Mouse (Mus musculus) hindbrain, postnatal 0 days (tissue): ENCODE measurements around the gene Mms19. TPM values are rescaled to one million over a fixed set of nuclear protein-coding genes. Genes with fewer than 3 reads are reported as not detected.

ENCODE experiments used
- ATAC-seq: fragments of 200-750 bp; cut with Nextera tagmentation; 2 replicates; pipeline ENCODE4 v1.8.0; 2017; ENCODE audit warnings: mild to moderate bottlenecking, moderate TSS enrichment, moderate library complexity
- DNase-seq: peaks from one replicate; pipeline ENCODE4 v3.0.0-alpha.2; 2015; ENCODE audit warnings: low spot score
- H3K27ac ChIP-seq: fragments of 300-500 bp; sonication (generic); 2 replicates; pipeline ENCODE4 v1.5.1; 2014; ENCODE audit warnings: mild to moderate bottlenecking
- H3K27me3 ChIP-seq: fragments of 300-500 bp; sonication (generic); 2 replicates; pipeline ENCODE4 v1.6.1; 2014; ENCODE audit warnings: low read length, mixed read lengths; ENCODE audit not compliant: insufficient read depth
- H3K36me3 ChIP-seq: fragments of 300-500 bp; sonication (generic); 2 replicates; pipeline ENCODE4 v1.6.1; 2014; ENCODE audit warnings: low read length, mixed read lengths; ENCODE audit not compliant: insufficient read depth
- H3K4me1 ChIP-seq: fragments of 300-500 bp; sonication (generic); 2 replicates; pipeline ENCODE4 v1.6.1; 2014; ENCODE audit warnings: antibody characterized with exemption, low read length, mixed read lengths; ENCODE audit not compliant: insufficient read depth
- H3K4me2 ChIP-seq: fragments of 300-500 bp; sonication (generic); 2 replicates; pipeline ENCODE4 v1.6.1; 2014; ENCODE audit warnings: low read depth, mild to moderate bottlenecking, low read length, moderate library complexity, mixed read lengths
- H3K4me3 ChIP-seq: fragments of 300-500 bp; sonication (generic); 2 replicates; pipeline ENCODE4 v1.5.1; 2014; ENCODE audit warnings: low read length
- H3K9ac ChIP-seq: fragments of 300-500 bp; sonication (generic); replicated peaks from 2 replicates; pipeline ENCODE4 v1.6.1; 2014; ENCODE audit warnings: mild to moderate bottlenecking, low read length, moderate library complexity, mixed read lengths
- H3K9me3 ChIP-seq: fragments of 300-500 bp; sonication (generic); 2 replicates; pipeline ENCODE4 v1.6.1; 2016; ENCODE audit warnings: low read length, mixed read lengths
- CTCF ChIP-seq: IDR thresholded peaks from 2 replicates; pipeline ENCODE4 v1.5.1; 2016; ENCODE audit warnings: antibody characterized with exemption, control low read depth, low read depth
- WGBS: fragments of 180-500 bp; shearing (Covaris S2); extraction: QIAGEN DNeasy Blood & Tissue Kit; methylation state at CpG from one replicate; pipeline ENCODE4 v1.1.7; 2014; 5-methylcytosine and 5-hydroxymethylcytosine counted together
- polyA plus RNA-seq: library from polyadenylated mRNA; unstranded; fragments of >200 nt; fragmentation: Nextera tagmentation; extraction: Ambion mirVana; gene quantifications from 2 replicates; pipeline ENCODE4 v1.2.1, GENCODE M21; 2015
- total RNA-seq: library from RNA; depleted of rRNA; stranded (reverse); fragments of >200 nt; gene quantifications from 2 replicates; pipeline ENCODE4 v1.2.3, GENCODE M21; 2014; rRNA removed

The Mms19 gene
- total RNA-seq (54.8 and 66.1 TPM in 2 replicates), polyA plus RNA-seq (25.9 and 28.8 TPM in 2 replicates)

DNA sequence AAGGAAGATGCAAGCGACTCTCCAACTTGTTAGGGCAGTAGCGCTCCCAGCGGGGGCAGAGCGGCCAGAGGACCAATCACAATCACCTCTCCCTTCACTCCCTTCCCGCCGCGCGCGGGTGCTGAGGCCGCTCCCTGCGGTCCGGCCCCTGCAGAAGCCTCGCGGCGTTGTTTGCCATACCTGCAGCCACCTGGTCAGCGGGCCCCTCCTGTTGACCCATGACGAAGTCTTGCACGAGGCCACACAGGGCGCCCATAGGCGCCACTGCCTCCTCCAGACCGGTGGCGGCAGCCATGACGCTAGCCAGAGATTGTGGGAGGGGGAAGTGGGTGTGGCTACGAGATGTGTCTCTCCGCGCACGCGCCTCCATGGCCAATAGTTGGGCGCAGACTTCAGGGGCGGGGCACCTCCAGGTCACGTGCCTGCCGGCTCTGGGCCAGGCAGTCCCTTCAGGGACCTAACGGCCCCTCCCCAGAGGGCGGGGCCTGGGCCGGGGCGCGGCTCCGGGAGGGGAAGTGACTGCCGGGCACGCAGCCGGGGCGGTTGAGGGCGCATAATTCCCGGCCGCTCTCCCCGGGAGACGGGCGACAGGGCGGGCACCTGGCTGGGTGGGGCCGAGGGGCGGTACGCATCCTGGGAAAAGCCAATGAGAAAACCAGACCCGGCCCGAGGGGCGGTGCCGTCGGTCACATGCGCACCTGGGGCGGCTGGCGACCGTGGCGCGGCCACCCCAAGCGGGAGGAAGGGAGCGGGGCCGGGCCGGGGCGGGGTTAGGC, at the start of gene Mms19:
TSS of gene Mms19 (minus strand) at position 339 of the 776 bp plus-strand sequence.
- peaks cover 3% of the 10 kb centered on the region; the same call in 1 of the 2 replicates for H3K4me1 ChIP-seq
- H3K9me3 ChIP-seq, result no peaks in the 10 kb centered on the region
- peak within 1 kb of the TSS; percentile 93 for H3K4me2 ChIP-seq
- peak; percentile 36; the same call in 1 of the 2 replicates for TF ChIP-seq CTCF
- peak; percentile 99 for DNase-seq
- peak within 1 kb of the TSS; percentile 73 for H3K4me3 ChIP-seq
- H3K36me3 ChIP-seq, result no peaks in the 10 kb centered on the region
- H3K9ac ChIP-seq, result peak within 1 kb of the TSS; percentile 64
- H3K27ac ChIP-seq, result peak within 1 kb of the TSS; percentile 79
- under 1% methylated on average over 43 of the region's 68 CpGs for WGBS
- peak; percentile 96 for ATAC-seq
- no peaks in the 10 kb centered on the region for H3K27me3 ChIP-seq

DNA sequence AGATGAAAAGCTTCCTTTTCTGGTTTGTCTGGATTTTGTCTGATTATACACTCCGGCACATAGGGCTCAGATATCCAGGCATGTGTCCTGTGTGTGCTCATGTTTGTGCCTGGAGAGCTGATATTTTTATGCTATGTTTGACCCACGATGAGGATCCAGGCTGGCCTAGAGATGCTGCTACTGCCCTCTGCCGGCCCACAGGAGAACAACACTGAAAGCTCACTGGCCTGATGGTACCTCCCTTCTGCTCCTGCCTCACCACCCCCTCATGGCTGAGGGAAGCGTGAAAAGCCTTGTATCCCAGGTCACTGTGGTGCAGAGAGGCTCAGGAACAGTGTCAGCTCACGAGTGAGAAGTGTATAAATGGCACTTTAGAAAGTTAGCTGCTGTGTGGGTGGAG, 45.2 kb upstream of the Mms19 start:
- Histone ChIP-seq H3K4me1 (no peaks in the 10 kb centered on the region), H3K4me3 (no peak overlapping the region), H3K4me2 (no peak overlapping the region), H3K36me3 (no peaks in the 10 kb centered on the region), H3K9me3 (no peaks in the 10 kb centered on the region), H3K27ac (no peak overlapping the region), H3K27me3 (no peaks in the 10 kb centered on the region), H3K9ac (no peak overlapping the region)
- ATAC-seq (peak; percentile 80), DNase-seq (peak; percentile 82)
- peak; percentile 98 for TF ChIP-seq CTCF
- WGBS, result 7% methylated on average over 5 of the region's 5 CpGs

DNA sequence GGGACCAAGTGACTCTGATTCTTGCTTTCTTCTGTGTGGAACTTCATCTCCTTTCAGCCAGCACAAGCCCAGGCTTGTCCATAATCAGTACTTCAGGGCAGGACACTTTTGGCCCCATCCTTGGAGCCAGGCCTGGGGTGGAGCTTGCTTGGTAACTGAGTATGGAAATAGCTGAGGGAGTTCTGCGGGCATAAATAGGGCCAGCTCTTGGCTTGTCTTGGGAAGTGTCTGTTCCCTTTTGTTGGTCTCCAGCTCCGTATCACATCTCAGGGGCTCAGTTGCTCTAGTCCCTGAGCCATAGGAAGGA, 41.5 kb upstream of the Mms19 start:
- DNase-seq (no peak), ATAC-seq (no peak)
- H3K4me2 ChIP-seq, result no peak overlapping the region
- no peaks in the 10 kb centered on the region for H3K4me1 ChIP-seq
- H3K27ac ChIP-seq, result no peak overlapping the region
- H3K27me3 ChIP-seq, result no peaks in the 10 kb centered on the region
- TF ChIP-seq CTCF, result no peak
- no peaks in the 10 kb centered on the region for H3K36me3 ChIP-seq
- no peaks in the 10 kb centered on the region for H3K9me3 ChIP-seq
- no peak overlapping the region for H3K9ac ChIP-seq
- H3K4me3 ChIP-seq, result no peak overlapping the region
- WGBS, result 62% methylated on average over 2 of the region's 2 CpGs

DNA sequence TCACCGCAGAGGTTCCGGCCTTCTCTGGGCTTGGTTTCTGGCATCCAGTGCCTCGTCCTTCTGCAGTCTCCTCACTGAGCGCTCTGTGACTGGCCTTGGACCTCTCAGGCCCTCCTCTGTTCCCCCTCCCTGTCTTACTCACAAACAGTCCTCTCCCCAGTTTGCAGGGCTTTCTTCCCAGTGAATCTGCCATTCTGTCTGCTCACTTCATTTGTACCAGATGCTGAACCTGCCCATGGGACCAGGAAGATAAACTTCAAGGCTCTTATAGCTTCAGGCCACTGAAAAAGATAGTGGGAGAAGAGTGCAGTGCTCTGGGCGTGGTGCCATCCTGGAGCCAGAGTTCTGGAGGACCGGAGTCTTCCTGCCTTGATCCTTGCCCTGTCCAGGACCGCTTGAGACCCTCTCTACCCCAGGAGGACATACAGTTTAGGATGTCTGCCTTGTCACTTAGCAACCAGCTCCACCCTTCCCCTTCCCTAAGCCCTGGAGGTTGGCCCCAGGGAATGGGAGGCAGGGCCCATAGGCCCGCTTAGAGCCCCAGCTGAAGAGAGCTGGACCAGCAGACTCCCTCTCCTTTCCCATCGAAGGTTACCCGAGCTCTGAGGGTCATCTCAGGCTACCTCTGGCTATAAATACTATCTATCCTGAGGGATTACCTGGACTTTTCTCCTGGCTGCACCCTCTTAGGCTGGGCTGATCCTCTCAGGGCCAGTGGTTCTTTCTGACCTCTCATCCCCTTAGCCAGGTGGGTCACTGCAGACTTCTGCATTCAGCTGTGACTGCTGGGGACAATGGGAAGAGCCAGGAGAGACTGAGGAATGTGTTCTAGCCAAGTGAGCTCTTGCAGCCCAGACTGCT, 41.0 kb upstream of the Mms19 start:
- H3K27ac ChIP-seq, result peak overlapping the region; percentile 11; the same call in 1 of the 2 replicates
- 53% methylated on average over 10 of the region's 10 CpGs for WGBS
- no peak overlapping the region for H3K4me3 ChIP-seq
- no peaks in the 10 kb centered on the region for H3K27me3 ChIP-seq
- ATAC-seq (no peak), DNase-seq (no peak)
- H3K4me2 ChIP-seq, result no peak overlapping the region
- no peak for TF ChIP-seq CTCF
- H3K9me3 ChIP-seq, result no peaks in the 10 kb centered on the region
- no peaks in the 10 kb centered on the region for H3K36me3 ChIP-seq
- H3K4me1 ChIP-seq, result no peaks in the 10 kb centered on the region
- no peak overlapping the region for H3K9ac ChIP-seq

DNA sequence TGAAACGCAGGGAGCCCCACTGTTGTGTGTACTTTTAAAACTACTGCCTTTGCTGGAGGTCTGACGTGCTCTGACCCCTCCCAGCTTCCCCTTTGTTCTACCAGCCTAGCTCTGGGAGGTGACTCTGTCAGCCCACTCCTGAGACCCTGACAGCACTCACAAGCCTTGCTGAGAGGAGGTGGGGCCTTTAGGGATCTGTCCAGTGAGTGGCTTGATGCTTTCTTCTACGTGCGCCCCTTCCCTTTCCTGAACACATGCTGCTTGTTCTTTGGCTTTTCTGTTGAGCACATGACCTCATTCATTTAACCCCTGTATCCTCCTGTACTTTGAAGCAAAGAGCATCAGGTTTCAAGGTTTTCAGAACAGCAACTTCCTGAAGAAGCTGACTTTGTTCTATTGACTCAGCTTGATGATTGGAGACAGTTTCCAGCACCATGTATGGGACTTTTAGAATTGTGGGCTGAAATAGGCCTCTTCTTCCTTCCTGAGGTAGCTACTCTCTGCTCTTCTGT, 38.1 kb upstream of the Mms19 start:
- TF ChIP-seq CTCF, result no peak
- no peak for DNase-seq

DNA sequence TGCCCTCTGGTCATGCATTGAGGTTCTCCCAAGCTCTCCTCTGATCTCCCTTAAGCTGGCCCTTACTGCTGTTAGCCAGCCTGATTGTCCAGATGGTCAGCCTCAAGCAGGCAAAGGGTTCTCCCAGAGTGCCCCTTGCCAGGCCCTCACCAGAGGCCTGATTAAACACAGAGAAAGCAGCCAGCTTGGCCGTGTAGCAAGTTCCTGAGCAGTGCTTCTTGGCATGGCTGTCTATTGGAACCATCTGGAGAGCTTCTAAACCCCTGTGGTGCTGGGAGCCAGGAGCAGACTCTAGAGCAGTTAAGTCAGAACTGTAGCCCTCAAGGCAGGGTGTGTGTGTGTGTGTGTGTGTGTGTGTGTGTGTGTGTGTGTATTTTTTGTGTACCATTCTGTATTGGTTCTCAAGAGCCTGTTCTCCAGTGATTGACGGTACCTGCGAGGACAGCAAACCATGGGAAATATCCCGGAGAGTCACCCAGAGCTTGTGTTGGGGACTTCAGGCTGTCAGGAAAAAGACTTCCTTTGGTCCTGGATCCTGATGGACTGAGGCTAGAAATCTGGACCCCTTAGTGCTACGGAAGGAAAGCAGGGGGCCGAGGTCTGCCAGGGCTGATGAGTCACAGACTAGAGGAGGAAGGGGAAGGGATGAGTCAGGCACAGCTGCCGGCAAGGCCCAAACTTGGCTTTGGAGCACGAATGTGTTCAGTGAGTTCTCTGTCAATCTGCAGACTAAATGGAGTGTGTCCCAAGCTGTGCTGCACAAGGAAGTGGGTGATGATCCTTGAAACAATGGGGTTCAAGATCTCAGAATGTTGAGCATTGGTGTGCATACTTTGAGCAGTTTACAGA, 36.7 kb upstream of the Mms19 start:
- Histone ChIP-seq H3K4me1 (no peaks in the 10 kb centered on the region), H3K9me3 (no peaks in the 10 kb centered on the region), H3K4me2 (no peak overlapping the region), H3K9ac (no peak overlapping the region), H3K36me3 (no peaks in the 10 kb centered on the region), H3K27me3 (no peaks in the 10 kb centered on the region), H3K27ac (peak overlapping the region; percentile 1; the same call in 1 of the 2 replicates), H3K4me3 (no peak overlapping the region)
- peak; percentile 80 for ATAC-seq
- WGBS, result 51% methylated on average over 8 of the region's 8 CpGs
- no peak for TF ChIP-seq CTCF
- DNase-seq, result peak; percentile 73

More for the DNA sequence above, 38.1 kb upstream of the Mms19 start:
- Histone ChIP-seq H3K9ac (no peak overlapping the region), H3K27me3 (no peaks in the 10 kb centered on the region), H3K4me3 (no peak overlapping the region), H3K4me1 (no peaks in the 10 kb centered on the region), H3K36me3 (no peaks in the 10 kb centered on the region), H3K4me2 (no peak overlapping the region), H3K27ac (peak overlapping the region; percentile 32; the same call in 1 of the 2 replicates), H3K9me3 (no peaks in the 10 kb centered on the region)
- ATAC-seq, result no peak
- 56% methylated on average over 4 of the region's 4 CpGs for WGBS
